Mouse (Mus musculus) forebrain, embryonic 11.5 days (tissue): Measurements from ENCODE around the gene Rsrp1. TPM values are rescaled to one million over a fixed set of nuclear protein-coding genes. Genes with fewer than 3 reads are reported as not detected.

Experiments
- ATAC-seq: fragments of 200-750 bp; cut with Nextera tagmentation; replicated peaks from 2 replicates; pipeline ENCODE4 v1.8.0; 2017; ENCODE audit warnings: moderate TSS enrichment; ENCODE audit not compliant: low FRiP score
- DNase-seq: peaks from one replicate; pipeline ENCODE4 v3.0.0-alpha.2; 2017; ENCODE audit warnings: low spot score
- H3K27ac ChIP-seq: fragments of 300-500 bp; sonication (generic); 2 replicates; pipeline ENCODE4 v1.5.1; 2014; ENCODE audit warnings: low read depth, low read length
- H3K27me3 ChIP-seq: fragments of 300-500 bp; sonication (generic); 2 replicates; pipeline ENCODE4 v1.6.1; 2014; ENCODE audit warnings: mild to moderate bottlenecking, low read length, mixed read lengths; ENCODE audit not compliant: control insufficient read depth, insufficient read depth
- H3K36me3 ChIP-seq: fragments of 300-500 bp; sonication (generic); 2 replicates; pipeline ENCODE4 v1.6.1; 2014; ENCODE audit warnings: mild to moderate bottlenecking, low read length, moderate library complexity, mixed read lengths; ENCODE audit not compliant: control insufficient read depth, insufficient read depth
- H3K4me1 ChIP-seq: fragments of 300-500 bp; sonication (generic); replicated peaks from 2 replicates; pipeline ENCODE4 v1.6.1; 2014; ENCODE audit warnings: low read length, mixed read lengths; ENCODE audit not compliant: control insufficient read depth, insufficient read depth
- H3K4me2 ChIP-seq: fragments of 300-500 bp; sonication (generic); 2 replicates; pipeline ENCODE4 v1.6.1; 2014; ENCODE audit warnings: low read depth, mild to moderate bottlenecking, low read length, moderate library complexity, mixed read lengths; ENCODE audit not compliant: severe bottlenecking
- H3K4me3 ChIP-seq: fragments of 300-500 bp; sonication (generic); 2 replicates; pipeline ENCODE4 v1.5.1; 2014; ENCODE audit warnings: low read depth, low read length
- H3K9ac ChIP-seq: fragments of 300-500 bp; sonication (generic); 2 replicates; pipeline ENCODE4 v1.6.1; 2014; ENCODE audit warnings: low read length
- H3K9me3 ChIP-seq: fragments of 300-500 bp; sonication (generic); 2 replicates; pipeline ENCODE4 v1.6.1; 2016; ENCODE audit warnings: low read length, mixed read lengths; ENCODE audit not compliant: control insufficient read depth
- WGBS: fragments of 180-500 bp; shearing (Covaris S2); extraction: QIAGEN DNeasy Blood & Tissue Kit; methylation state at CpG from one replicate; pipeline ENCODE4 v1.1.7; 2014; 5-methylcytosine and 5-hydroxymethylcytosine counted together
- polyA plus RNA-seq: library from polyadenylated mRNA; unstranded; fragments of >200 nt; fragmentation: Nextera tagmentation; extraction: Ambion mirVana; gene quantifications from 2 replicates; pipeline ENCODE4 v1.2.1, GENCODE M21; 2014

Gene Rsrp1
- polyA plus RNA-seq, 1 experiment from 2014 or later, result 356 TPM

DNA sequence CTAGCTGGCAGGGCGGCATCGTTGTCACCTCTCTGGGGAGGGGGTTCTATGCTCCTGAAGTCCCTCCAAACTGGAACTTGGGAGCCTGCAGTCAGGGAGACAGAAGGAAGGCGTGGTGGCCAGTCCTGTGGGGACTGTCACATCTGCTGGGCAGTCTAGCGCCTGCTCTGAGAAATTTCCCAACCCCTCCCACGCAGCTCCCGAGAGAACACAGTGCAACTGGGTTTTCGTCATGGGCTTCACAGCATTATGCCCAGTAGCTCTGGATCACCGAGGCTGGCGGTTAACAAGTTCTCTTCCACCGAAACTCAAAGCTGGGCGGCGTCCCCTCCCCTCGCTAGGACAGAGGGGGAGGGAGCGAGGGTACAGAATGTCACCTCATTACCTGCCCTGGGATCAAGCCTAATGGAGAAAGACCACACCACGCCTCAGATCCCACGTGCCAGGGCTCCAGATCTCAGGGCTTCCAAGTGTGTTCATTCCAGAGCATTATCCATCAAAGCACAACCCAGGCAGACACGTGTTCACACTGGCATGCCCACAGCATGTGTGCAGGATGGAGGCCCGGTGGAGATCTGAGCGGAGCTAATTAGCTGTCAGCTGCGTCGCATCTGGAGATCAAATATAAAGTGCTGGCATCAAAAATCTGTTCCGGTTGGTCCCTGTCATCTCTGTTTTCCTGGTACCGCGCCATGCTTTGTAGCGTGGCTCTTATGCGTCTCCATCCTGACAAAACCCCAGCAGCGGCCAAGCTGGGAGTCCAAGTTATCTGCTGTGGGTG lies 20.6 kb downstream of the Rsrp1 start:
- no peaks in the 10 kb centered on the region for H3K27me3 ChIP-seq
- no peak overlapping the region for H3K4me3 ChIP-seq
- H3K9me3 ChIP-seq, result no peaks in the 10 kb centered on the region
- ATAC-seq (no peak), DNase-seq (no peak)
- no peak overlapping the region for H3K27ac ChIP-seq
- 59% methylated on average over 27 of the region's 27 CpGs for WGBS
- H3K9ac ChIP-seq, result no peak overlapping the region
- H3K36me3 ChIP-seq, result no peaks in the 10 kb centered on the region
- no peaks in the 10 kb centered on the region for H3K4me1 ChIP-seq
- H3K4me2 ChIP-seq, result no peak overlapping the region

DNA sequence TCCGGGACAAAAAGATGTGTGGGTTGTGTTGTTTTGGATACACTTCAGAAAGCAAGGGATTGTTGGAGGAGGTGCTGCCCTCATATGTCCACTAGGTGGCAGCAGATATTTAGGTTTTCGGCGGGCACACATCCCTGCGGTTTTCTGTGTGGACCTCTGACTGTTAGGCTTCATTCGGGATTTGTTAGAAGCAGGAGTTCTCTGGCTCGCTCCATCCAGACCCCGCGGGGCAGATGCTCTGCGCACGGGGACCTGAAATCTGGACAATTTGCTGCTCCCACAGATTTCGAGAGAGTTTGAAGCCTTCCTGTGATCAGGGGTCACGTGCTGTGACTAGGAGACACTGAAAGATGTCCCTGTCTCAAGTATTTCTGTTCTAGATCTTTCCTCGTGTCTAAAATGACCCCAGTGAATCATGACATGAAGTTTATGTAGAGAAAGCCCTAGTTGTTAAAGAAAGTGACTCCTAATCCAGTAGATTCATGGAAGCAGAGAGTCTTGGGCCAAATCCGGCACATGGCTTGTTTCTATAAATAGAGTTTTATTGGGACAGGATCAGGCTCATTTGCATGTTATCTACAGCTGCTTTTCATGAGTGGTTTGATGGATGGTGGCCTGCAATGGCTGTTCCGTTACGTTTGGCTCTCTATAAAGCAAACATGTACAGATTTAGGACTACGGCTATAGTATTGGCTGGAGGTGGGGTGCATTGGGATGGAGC lies 22.8 kb downstream of the Rsrp1 start:
- no peaks in the 10 kb centered on the region for H3K9me3 ChIP-seq
- 22% methylated on average over 17 of the region's 17 CpGs for WGBS
- H3K27ac ChIP-seq, result no peak overlapping the region
- ATAC-seq (0 out of 2 replicates have a peak, but pooled peaks have one; percentile 53), DNase-seq (peak; percentile 85)
- H3K4me1 ChIP-seq, result peaks cover 3% of the 10 kb centered on the region; the same call in 1 of the 2 replicates
- no peak overlapping the region for H3K4me3 ChIP-seq
- H3K36me3 ChIP-seq, result no peaks in the 10 kb centered on the region
- no peaks in the 10 kb centered on the region for H3K27me3 ChIP-seq
- H3K4me2 ChIP-seq, result peak overlapping the region; percentile 42; the same call in 1 of the 2 replicates
- H3K9ac ChIP-seq, result 0 out of 2 replicates have a peak overlapping the region, but pooled peaks have one; percentile 32

DNA sequence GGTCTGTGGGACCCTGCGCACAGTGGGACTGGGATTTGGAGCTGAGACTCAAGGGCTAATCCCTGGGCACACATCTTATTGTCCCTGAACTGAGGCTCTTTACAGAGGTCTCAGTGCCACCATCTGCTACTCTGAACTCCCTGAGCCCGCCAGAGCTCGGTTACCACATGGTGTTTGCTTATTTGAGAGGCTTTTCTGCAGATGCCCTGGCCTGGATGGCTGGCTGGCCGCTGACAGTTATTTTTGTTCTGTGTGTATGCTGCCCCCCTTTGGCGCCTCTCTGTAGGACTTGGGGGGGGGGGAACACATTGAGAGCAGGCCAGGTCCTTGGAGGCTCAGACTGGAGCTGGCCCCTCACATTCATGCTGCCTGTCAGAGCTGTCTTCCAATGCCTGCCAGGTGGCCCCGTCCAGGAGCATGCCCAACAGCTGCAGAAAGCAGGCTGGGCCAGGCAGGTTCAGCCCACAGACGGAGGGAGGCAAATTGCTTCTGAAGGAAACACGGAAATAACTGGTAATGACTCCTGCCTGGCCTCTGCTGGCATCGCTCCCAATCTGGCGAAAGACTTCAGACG lies 27.2 kb downstream of the Rsrp1 start:
- Histone ChIP-seq H3K9me3 (no peaks in the 10 kb centered on the region), H3K27me3 (no peaks in the 10 kb centered on the region), H3K9ac (no peak overlapping the region), H3K27ac (no peak overlapping the region), H3K4me1 (peaks cover 3% of the 10 kb centered on the region; the same call in 1 of the 2 replicates), H3K36me3 (no peaks in the 10 kb centered on the region), H3K4me2 (no peak overlapping the region), H3K4me3 (no peak overlapping the region)
- 35% methylated on average over 11 of the region's 11 CpGs for WGBS
- ATAC-seq (no peak), DNase-seq (peak; percentile 67)

DNA sequence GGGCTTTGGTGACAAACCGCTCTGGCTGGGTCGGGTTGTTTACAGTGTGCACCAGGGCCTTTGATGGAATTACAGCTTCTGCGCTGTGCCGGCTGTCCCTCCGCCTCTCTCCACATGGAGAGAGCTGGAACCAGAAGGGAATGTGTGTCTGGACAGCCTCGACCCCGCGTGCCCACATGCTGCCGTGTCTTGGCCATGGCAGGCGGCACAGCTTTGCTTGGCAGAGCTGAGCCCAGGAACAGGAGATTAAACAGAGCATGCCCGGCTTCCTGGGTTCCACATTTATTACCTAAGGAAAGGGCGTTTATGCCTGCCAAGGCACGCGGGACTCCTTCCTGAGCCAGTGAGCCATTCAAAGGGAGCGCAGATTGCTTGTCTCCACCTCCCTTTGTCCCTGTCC lies 31.1 kb downstream of the Rsrp1 start:
- H3K4me1 ChIP-seq, result peaks cover 3% of the 10 kb centered on the region; the same call in 1 of the 2 replicates
- no peak overlapping the region for H3K4me3 ChIP-seq
- H3K9ac ChIP-seq, result no peak overlapping the region
- H3K9me3 ChIP-seq, result no peaks in the 10 kb centered on the region
- ATAC-seq (no peak), DNase-seq (no peak)
- H3K27me3 ChIP-seq, result no peaks in the 10 kb centered on the region
- no peak overlapping the region for H3K4me2 ChIP-seq
- no peak overlapping the region for H3K27ac ChIP-seq
- no peaks in the 10 kb centered on the region for H3K36me3 ChIP-seq
- WGBS, result 34% methylated on average over 15 of the region's 15 CpGs

DNA sequence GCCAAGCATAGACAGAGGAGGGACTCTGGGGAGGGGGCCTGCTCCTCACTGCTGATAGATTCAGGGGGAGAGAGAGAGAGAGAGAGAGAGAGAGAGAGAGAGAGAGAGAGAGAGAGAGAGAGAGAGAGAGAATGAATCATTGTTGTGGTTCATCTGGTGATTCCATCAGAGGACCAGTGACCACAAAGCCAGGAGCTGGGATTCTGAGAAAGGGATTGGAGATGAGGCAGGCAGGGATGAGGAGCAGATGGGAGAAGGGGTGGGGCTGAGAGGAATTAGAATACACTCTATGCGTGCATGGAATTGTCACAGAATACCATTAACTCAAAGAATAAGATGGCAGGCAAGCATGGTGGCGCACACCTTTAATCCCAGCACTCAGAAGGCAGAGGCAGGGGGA lies 31.8 kb downstream of the Rsrp1 start:
- Histone ChIP-seq H3K9me3 (no peaks in the 10 kb centered on the region), H3K9ac (no peak overlapping the region), H3K27me3 (no peaks in the 10 kb centered on the region), H3K4me3 (no peak overlapping the region), H3K4me2 (no peak overlapping the region), H3K36me3 (no peaks in the 10 kb centered on the region), H3K27ac (no peak overlapping the region), H3K4me1 (peaks cover 3% of the 10 kb centered on the region; the same call in 1 of the 2 replicates)
- WGBS, result 81% methylated on average over 2 of the region's 2 CpGs
- DNase-seq (no peak), ATAC-seq (no peak)

DNA sequence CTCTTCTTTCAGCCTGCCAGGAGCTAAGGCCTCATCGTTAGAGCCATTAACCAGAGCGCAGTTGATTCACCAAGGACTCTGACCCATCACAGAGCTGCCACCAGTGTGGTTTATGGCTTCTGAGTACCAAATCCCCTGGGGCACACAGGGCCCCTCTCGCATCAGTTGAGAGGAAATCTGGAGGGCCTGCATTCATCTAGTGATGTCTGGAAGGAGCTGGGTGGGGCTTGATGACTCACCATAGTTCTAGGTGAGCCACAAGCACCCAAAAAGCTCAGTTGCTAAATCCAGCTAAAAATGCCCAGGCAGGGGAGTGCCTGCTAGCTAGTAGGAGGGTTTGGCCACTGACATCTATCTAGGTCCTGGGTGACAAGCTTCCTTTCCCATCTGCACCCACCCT lies 32.5 kb downstream of the Rsrp1 start:
- ATAC-seq, result no peak

DNA sequence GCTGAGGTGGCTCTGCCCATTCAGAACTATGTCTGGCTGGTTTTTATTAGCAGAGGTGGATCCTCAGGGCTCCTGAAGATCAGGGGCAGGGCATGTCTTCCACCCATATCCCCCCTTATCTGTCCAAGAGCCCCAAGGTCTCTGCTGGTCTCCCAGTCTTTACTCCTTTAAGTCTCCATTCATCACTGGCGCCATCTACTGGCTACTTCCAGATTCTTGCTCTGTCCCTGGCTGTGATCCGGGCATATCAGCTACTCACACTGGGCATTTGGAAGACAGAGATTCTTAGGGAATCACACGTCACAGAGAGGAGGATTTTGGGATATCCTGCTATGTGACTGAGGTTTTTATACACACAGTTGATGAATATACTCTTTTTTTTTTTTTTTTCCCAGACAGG lies 32.9 kb downstream of the Rsrp1 start:
- Histone ChIP-seq H3K9me3 (no peaks in the 10 kb centered on the region), H3K4me1 (no peaks in the 10 kb centered on the region), H3K9ac (no peak overlapping the region), H3K4me2 (no peak overlapping the region), H3K4me3 (no peak overlapping the region), H3K36me3 (no peaks in the 10 kb centered on the region), H3K27me3 (no peaks in the 10 kb centered on the region), H3K27ac (no peak overlapping the region)
- DNase-seq (peak; percentile 74), ATAC-seq (no peak)
- 31% methylated on average over 3 of the region's 3 CpGs for WGBS

More for the DNA sequence above, 32.5 kb downstream of the Rsrp1 start:
- Histone ChIP-seq H3K4me1 (no peaks in the 10 kb centered on the region), H3K4me2 (no peak overlapping the region), H3K4me3 (no peak overlapping the region), H3K36me3 (no peaks in the 10 kb centered on the region), H3K27me3 (no peaks in the 10 kb centered on the region), H3K9ac (no peak overlapping the region), H3K9me3 (no peaks in the 10 kb centered on the region), H3K27ac (no peak overlapping the region)
- DNase-seq, result no peak
- WGBS, result 81% methylated on average over 3 of the region's 3 CpGs

DNA sequence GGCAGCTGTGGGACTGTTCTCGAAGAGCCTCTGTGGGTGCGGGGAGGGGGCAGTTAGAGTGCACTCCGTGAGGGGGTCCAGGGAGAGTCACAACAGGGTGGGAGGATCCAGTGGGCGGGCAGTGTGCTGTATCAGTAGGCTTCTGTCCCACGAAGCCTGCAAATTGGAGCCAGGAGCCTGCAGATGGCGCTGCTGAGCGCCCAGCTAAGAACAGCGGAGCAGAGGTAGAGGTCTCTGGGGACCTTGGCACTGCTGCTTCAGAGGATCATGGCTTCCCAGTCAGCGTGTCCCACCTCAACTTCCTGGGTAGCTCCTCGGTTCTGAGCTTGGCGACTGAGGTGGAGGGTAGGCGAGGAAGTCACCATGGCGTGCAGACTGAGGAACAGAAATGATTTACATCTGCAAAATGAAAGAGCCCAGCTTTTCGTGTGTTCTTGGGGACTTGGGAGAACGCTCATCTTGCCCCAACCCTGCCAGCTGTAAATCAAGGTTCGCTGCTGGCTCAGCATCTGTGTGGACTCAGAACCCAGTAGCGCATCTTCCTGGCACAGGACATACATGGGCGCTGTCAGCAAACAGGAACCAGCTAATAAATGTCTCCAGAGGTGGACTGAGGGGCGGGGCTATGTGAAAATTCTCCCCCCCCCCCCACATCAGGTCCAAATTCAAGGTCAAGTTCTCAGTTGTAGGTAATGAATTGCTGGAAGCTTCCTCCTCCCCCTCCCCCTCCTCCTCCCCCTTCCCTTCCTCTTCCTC lies 39.8 kb downstream of the Rsrp1 start:
- Histone ChIP-seq H3K27ac (no peak overlapping the region), H3K9ac (no peak overlapping the region), H3K9me3 (no peaks in the 10 kb centered on the region), H3K36me3 (no peaks in the 10 kb centered on the region), H3K27me3 (no peaks in the 10 kb centered on the region), H3K4me1 (no peaks in the 10 kb centered on the region; the same call in 1 of the 2 replicates), H3K4me3 (no peak overlapping the region), H3K4me2 (no peak overlapping the region)
- DNase-seq, result peak; percentile 78
- ATAC-seq, result no peak
- WGBS, result 25% methylated on average over 19 of the region's 19 CpGs
